Mouse (Mus musculus) spleen, adult 10 weeks (tissue): ENCODE data around the gene Kyat3. TPM values are rescaled to one million over a fixed set of nuclear protein-coding genes. Genes with fewer than 3 reads are reported as not detected.

Experiments used
- polyA plus RNA-seq: library from polyadenylated mRNA; stranded (reverse); fragments of 350-450 nt; fragmentation: Illumina TruSeq; extraction: RNeasy Lipid Tissue Mini Kit (QIAGEN cat#74804); gene quantifications from one replicate; pipeline ENCODE4 v1.2.3, GENCODE M21; 2015; ENCODE audit warnings: low replicate concordance; ENCODE audit not compliant: insufficient read depth

The Kyat3 gene
- polyA plus RNA-seq, result 12.1 TPM

DNA sequence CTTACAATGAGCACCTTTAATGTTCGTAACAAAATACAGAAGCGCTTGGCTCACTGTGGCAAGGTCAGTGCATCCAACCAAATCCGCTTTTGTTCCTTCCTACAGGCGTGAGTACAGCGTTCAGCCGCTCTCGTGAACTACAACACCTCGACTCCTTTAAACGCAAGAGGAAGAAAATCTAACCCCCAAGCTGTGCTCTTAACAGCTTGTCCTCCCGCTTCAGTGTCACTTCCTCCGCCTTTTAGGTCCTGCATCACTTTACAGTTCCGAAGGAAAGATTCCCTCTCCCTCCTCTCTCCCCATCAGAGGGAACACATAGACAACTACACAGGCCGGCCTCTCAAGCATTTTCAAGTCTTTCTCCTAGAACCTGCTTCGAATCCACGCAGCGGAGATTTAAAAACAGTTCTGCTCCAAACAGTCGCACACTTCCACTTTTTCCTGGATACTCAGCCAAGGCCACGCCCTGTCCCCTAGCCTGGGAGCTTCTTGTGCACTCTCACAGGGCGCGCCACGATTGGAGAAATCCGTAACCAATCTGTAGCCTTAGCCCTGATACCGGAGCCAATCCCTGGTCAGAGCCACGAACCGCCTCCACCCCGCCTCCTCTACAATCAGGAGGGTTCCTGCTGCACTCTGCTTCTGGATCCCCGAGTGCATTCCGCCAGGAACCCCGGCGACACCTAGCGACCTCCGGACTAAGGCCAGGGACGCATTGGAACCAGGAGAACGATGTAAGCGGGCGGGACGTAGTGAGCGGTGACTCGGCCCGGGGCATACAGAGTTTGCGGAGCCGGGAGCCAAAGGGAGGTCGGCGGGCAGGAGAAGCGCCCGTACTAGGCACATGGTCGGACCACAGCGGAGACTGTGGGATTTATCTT, at the start of gene Kyat3:
Gene Kyat3, plus strand, starts transcription at position 610 of the 881 bp plus-strand sequence.

DNA sequence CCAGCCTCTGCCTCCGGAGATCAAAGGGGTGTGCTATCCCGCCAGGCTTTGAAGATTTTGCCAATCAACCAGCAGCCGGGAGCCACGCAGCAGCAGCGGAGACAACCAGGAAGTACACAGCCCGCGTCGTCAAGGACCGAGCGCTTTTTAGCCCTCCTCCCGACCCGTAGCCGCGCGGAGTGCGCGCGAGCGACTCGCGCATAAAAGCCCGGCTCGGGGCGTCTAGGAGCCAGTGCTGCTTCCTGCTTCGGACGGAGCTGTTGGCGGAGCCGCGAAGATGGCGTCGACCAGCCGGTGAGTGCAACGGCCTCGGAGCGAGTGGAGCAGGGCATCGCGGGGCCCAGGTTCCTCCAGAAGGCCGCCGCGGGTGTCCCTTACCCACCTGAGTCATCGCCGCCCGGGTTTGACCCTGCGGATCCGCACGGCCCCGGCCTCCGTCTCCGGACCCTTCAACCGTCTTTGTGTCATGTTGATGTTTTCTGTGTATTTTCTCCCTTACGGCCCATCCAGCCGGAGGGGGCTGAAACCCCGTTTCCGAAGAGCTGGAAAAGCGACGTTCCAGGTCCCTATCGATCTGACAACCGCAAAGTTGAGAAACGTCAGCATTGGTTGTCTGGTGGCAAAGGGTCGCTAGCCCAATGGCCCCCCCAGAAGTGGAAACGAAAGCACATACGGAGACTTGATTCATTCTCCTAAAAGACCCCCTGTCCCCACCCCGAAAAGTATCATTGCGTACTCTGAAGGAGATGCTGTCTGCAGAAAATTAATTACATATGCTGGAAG, 64.3 kb downstream of the Kyat3 start, which contains the start of gene Gtf2b:
Gene Gtf2b, plus strand, starts transcription at position 51 of the 783 bp plus-strand sequence.

Other genes starting within 250 kb of the Kyat3 start
- gene Gbp5, start 207.1 kb upstream of the Kyat3 start, polyA plus RNA-seq, result 47.0 TPM
- 35.6 TPM for gene Gbp7, start 170.7 kb upstream of the Kyat3 start, polyA plus RNA-seq
- 61.1 TPM for gene Gbp3, start 141.0 kb upstream of the Kyat3 start, polyA plus RNA-seq
- 1.5 TPM for gene Gbp2b, start 106.2 kb upstream of the Kyat3 start, polyA plus RNA-seq
- gene Gbp2, start 80.4 kb upstream of the Kyat3 start, polyA plus RNA-seq, result 63.6 TPM
- 59.3 TPM for gene Gtf2b, start 64.0 kb downstream of the Kyat3 start, polyA plus RNA-seq
- gene Pkn2, start 181.0 kb downstream of the Kyat3 start, polyA plus RNA-seq, result 42.2 TPM